Mouse (Mus musculus): ENCODE measurements around the gene Mymk. TPM values are rescaled to one million over a fixed set of nuclear protein-coding genes. Genes with fewer than 3 reads are reported as not detected.

Gene Mymk
- total RNA-seq (2021) = 1 to 10 TPM in 1 of 2 experiments, under 1 TPM in 1; 0.59 to 1.8 TPM
- long read RNA-seq, experiment 1, partial matches to known transcripts = 0 of 1 reads
- long read RNA-seq, experiment 1, other reads (novel, unspliced or antisense) = 0 of 1 reads
- long read RNA-seq, experiment 2 = 0 reads

- DNase-seq (ENCODE audit: low spot score in 2 of 2) = no peak
Measured at GRCm38 (mm10) chr2:27071978-27072377, at the start of gene Mymk. Mymk (minus strand) TSS chr2:27072179.

- no peak for DNase-seq (ENCODE audit: low spot score in 2 of 2)
Measured at GRCm38 (mm10) chr2:27120241-27120641, 48.3 kb upstream of the Mymk start.

GRCm38 (mm10) chr2:27119766-27120165 lies 47.8 kb upstream of the Mymk start:
- DNase-seq (ENCODE audit: low spot score in 2 of 2) = no peak

- no peak for DNase-seq (ENCODE audit: low spot score in 2 of 2)
Measured at GRCm38 (mm10) chr2:27118452-27118851, 46.5 kb upstream of the Mymk start.

- no peak for DNase-seq (ENCODE audit: low spot score in 2 of 2)
Measured at GRCm38 (mm10) chr2:27114169-27114568, 42.2 kb upstream of the Mymk start.

- no peak for DNase-seq (ENCODE audit: low spot score in 2 of 2)
Measured at GRCm38 (mm10) chr2:27112585-27112984, 40.6 kb upstream of the Mymk start.

GRCm38 (mm10) chr2:27109052-27109451 lies 37.1 kb upstream of the Mymk start:
- no peak for DNase-seq (ENCODE audit: low spot score in 2 of 2)

- no peak for DNase-seq (ENCODE audit: low spot score in 2 of 2)
Measured at GRCm38 (mm10) chr2:27108144-27108543, 36.2 kb upstream of the Mymk start.

GRCm38 (mm10) chr2:27106816-27107215 lies 34.8 kb upstream of the Mymk start:
- no peak for DNase-seq (ENCODE audit: low spot score in 2 of 2)

GRCm38 (mm10) chr2:27103554-27103953 lies 31.6 kb upstream of the Mymk start:
- no peak for DNase-seq (ENCODE audit: low spot score in 2 of 2)

- DNase-seq (ENCODE audit: low spot score in 2 of 2) = no peak
Measured at GRCm38 (mm10) chr2:27097776-27098175, 25.8 kb upstream of the Mymk start.

GRCm38 (mm10) chr2:27097241-27097656 lies 25.3 kb upstream of the Mymk start:
- DNase-seq (ENCODE audit: low spot score in 2 of 2) = no peak

GRCm38 (mm10) chr2:27096341-27096981 lies 24.5 kb upstream of the Mymk start:
- DNase-seq (ENCODE audit: low spot score in 2 of 2) = no peak

GRCm38 (mm10) chr2:27095178-27095577 lies 23.2 kb upstream of the Mymk start:
- no peak for DNase-seq (ENCODE audit: low spot score in 2 of 2)

- DNase-seq (ENCODE audit: low spot score in 2 of 2) = no peak
Measured at GRCm38 (mm10) chr2:27089238-27089637, 17.3 kb upstream of the Mymk start.

- no peak for DNase-seq (ENCODE audit: low spot score in 2 of 2)
Measured at GRCm38 (mm10) chr2:27088700-27089099, 16.7 kb upstream of the Mymk start.

GRCm38 (mm10) chr2:27088071-27088644 lies 16.2 kb upstream of the Mymk start:
- DNase-seq (ENCODE audit: low spot score in 2 of 2) = no peak

GRCm38 (mm10) chr2:27087581-27087980 lies 15.6 kb upstream of the Mymk start:
- DNase-seq (ENCODE audit: low spot score in 2 of 2) = no peak

GRCm38 (mm10) chr2:27086483-27087010 lies 14.6 kb upstream of the Mymk start:
- no peak for DNase-seq (ENCODE audit: low spot score in 2 of 2)

- no peak for DNase-seq (ENCODE audit: low spot score in 2 of 2)
Measured at GRCm38 (mm10) chr2:27085801-27086200, 13.8 kb upstream of the Mymk start.

- DNase-seq (ENCODE audit: low spot score in 2 of 2) = no peak
Measured at GRCm38 (mm10) chr2:27084963-27085362, 13.0 kb upstream of the Mymk start.

GRCm38 (mm10) chr2:27083761-27084475 lies 11.9 kb upstream of the Mymk start:
- DNase-seq (ENCODE audit: low spot score in 2 of 2) = no peak

Data from adrenal gland, postnatal 4 days (tissue).